Comparison of ENCODE assay signal across 15 mouse cellular contexts in the genomic region with DNA sequence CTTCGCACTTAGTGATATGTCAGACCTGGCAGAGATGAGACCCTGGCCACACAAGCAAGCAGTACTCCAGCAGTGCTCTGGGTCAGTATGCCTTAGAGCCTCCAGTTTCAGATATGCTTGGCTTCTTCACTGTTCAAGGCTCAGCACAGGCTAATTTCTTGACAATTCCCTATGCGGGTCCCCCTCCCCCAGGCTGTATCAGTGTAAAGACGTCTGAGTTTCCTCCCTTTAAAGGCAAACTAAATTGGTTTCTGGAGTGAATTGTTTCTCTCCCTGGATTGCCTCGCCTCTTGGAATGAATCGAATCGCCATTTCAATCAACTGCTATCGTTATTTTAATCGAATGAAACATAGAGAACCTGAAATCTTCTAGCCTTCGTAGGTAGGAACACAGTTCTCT. TPM values are rescaled to one million over a fixed set of nuclear protein-coding genes. Genes with fewer than 3 reads are reported as not detected.
DNase-seq lines count a peak whose midpoint lies in the region; ATAC-seq and TF ChIP-seq lines count a peak whose summit lies in the region.
"Had no signal": no experiment of that assay in that cellular context is flagged by ENCODE, and none has a peak within 500 bp of the region (broad histone marks: within the 10 kb centered on the region; RNA-seq: fewer than 3 reads in every experiment).

No protein-coding gene starts in this region.

- no peaks in the 10 kb centered on the region for H3K36me3 ChIP-seq in forebrain, embryonic 10.5 days (replicated peaks)
- no peaks in the 10 kb centered on the region for H3K36me3 ChIP-seq in hindbrain, embryonic 12.5 days
- no peaks in the 10 kb centered on the region for H3K36me3 ChIP-seq in midbrain, embryonic 14.5 days (ENCODE audit: control insufficient read depth, insufficient read depth, low read length)
- H3K36me3 ChIP-seq in liver, embryonic 12.5 days: no peaks in the 10 kb centered on the region
- H3K36me3 ChIP-seq: heart, embryonic 13.5 days; liver, embryonic 15.5 days had no signal

- peaks cover 40% of the 10 kb centered on the region for H3K27me3 ChIP-seq in forebrain, embryonic 10.5 days (ENCODE audit: poor library complexity, severe bottlenecking)
- peaks cover 9% of the 10 kb centered on the region; the same call in 1 of the 2 replicates for H3K27me3 ChIP-seq in hindbrain, embryonic 12.5 days
- no peaks in the 10 kb centered on the region for H3K27me3 ChIP-seq in midbrain, embryonic 14.5 days (ENCODE audit: control insufficient read depth, insufficient read depth, low read length)
- H3K27me3 ChIP-seq in liver, embryonic 12.5 days (replicated peaks): peaks cover 56% of the 10 kb centered on the region

- H3K4me3 ChIP-seq in cortical plate, adult 2 months (ENCODE audit: insufficient read depth, low read length): peak overlapping the region; percentile 90
- peak overlapping the region; percentile 12; the same call in 1 of the 2 replicates for H3K4me3 ChIP-seq in forebrain, embryonic 10.5 days
- H3K4me3 ChIP-seq in hindbrain, embryonic 12.5 days: no peak overlapping the region
- 0 out of 2 replicates have a peak overlapping the region, but pooled peaks have one; percentile 3 for H3K4me3 ChIP-seq in midbrain, embryonic 14.5 days (replicated peaks; ENCODE audit: low read depth, low read length)
- H3K4me3 ChIP-seq in gastrocnemius, adult 2 months: no peak overlapping the region
- H3K4me3 ChIP-seq in liver, embryonic 12.5 days: no peak overlapping the region
- H3K4me3 ChIP-seq: heart, embryonic 13.5 days; liver, embryonic 15.5 days had no signal

- WGBS in forebrain, embryonic 10.5 days: 54% methylated on average over 9 of the region's 9 CpGs
- WGBS in hindbrain, embryonic 12.5 days: 55% methylated on average over 9 of the region's 9 CpGs
- WGBS in midbrain, embryonic 14.5 days: 35% methylated on average over 9 of the region's 9 CpGs
- 56% methylated on average over 9 of the region's 9 CpGs for WGBS in liver, embryonic 12.5 days (ENCODE audit: insufficient replicate concordance)

- H3K9me3 ChIP-seq in forebrain, embryonic 10.5 days: no peaks in the 10 kb centered on the region
- no peaks in the 10 kb centered on the region for H3K9me3 ChIP-seq in hindbrain, embryonic 12.5 days (replicated peaks)
- H3K9me3 ChIP-seq in midbrain, embryonic 14.5 days (ENCODE audit: control insufficient read depth, low read length): no peaks in the 10 kb centered on the region
- H3K9me3 ChIP-seq in liver, embryonic 12.5 days (replicated peaks): no peaks in the 10 kb centered on the region
- H3K9me3 ChIP-seq: heart, embryonic 13.5 days; liver, embryonic 15.5 days had no signal

- TF ChIP-seq POLR2A in cortical plate, adult 2 months (IDR thresholded peaks at IDR 0.05; ENCODE audit: extremely low read depth, insufficient read depth, low read length): no peak

- peak overlapping the region; percentile 72 for H3K4me2 ChIP-seq in hindbrain, embryonic 12.5 days (replicated peaks)
- H3K4me2 ChIP-seq in midbrain, embryonic 14.5 days (ENCODE audit: low read length): peak overlapping the region; percentile 86
- H3K4me2 ChIP-seq in liver, embryonic 12.5 days: no peak overlapping the region
- H3K4me2 ChIP-seq: heart, embryonic 13.5 days; liver, embryonic 15.5 days had no signal

- DNase-seq in forebrain, embryonic 10.5 days (ENCODE audit: extremely low spot score, low spot score): no peak
- peak; percentile 61 for DNase-seq in midbrain, embryonic 14.5 days
- DNase-seq in urinary bladder, postnatal 4 days (ENCODE audit: low spot score in 2 of 2): no peak
- DNase-seq in gastrocnemius, adult 2 months: no peak
- no peak for DNase-seq in ovary, postnatal 10 days (ENCODE audit: low spot score)
- DNase-seq: cerebellum, adult 8-10 months; gastrocnemius, postnatal 25 days; thymus, postnatal 25 days had no signal

- intact Hi-C loops in gastrocnemius, adult 2 months (cut with DNase I): no loop called here

- ATAC-seq in hindbrain, embryonic 12.5 days (ENCODE audit: low FRiP score): peak; percentile 17; the same call in 1 of the 2 replicates
- no peak for ATAC-seq in midbrain, embryonic 14.5 days (ENCODE audit: low FRiP score, low TSS enrichment)
- no peak for ATAC-seq in liver, embryonic 12.5 days
- ATAC-seq: inflammation-experienced regulatory T-cells, adult 6 months had no signal

- no peak overlapping the region for H3K9ac ChIP-seq in hindbrain, embryonic 12.5 days
- no peak overlapping the region for H3K9ac ChIP-seq in midbrain, embryonic 14.5 days (replicated peaks; ENCODE audit: low read length)
- no peak overlapping the region for H3K9ac ChIP-seq in liver, embryonic 12.5 days
- H3K9ac ChIP-seq: liver, embryonic 15.5 days had no signal

- TF ChIP-seq CTCF in cortical plate, adult 2 months (IDR thresholded peaks at IDR 0.05; ENCODE audit: extremely low read depth, insufficient read depth, low read length): no peak
- no peak for TF ChIP-seq CTCF in gastrocnemius, adult 2 months (IDR thresholded peaks at IDR 0.05)

- H3K4me1 ChIP-seq in cortical plate, adult 2 months (ENCODE audit: control insufficient read depth, insufficient read depth, low read length): peaks cover 2% of the 10 kb centered on the region; the same call in 1 of the 2 replicates
- peaks cover 57% of the 10 kb centered on the region for H3K4me1 ChIP-seq in forebrain, embryonic 10.5 days
- peaks cover 48% of the 10 kb centered on the region for H3K4me1 ChIP-seq in hindbrain, embryonic 12.5 days
- peaks cover 46% of the 10 kb centered on the region for H3K4me1 ChIP-seq in midbrain, embryonic 14.5 days (ENCODE audit: control insufficient read depth, insufficient read depth, low read length)
- H3K4me1 ChIP-seq in liver, embryonic 12.5 days: 0 out of 2 replicates have a peak, but pooled peaks cover 6% of the 10 kb centered on the region
- H3K4me1 ChIP-seq: liver, embryonic 15.5 days had no signal

- H3K27ac ChIP-seq in cortical plate, adult 2 months (ENCODE audit: insufficient read depth, low read length): peak overlapping the region; percentile 90
- peak overlapping the region; percentile 74 for H3K27ac ChIP-seq in forebrain, embryonic 10.5 days
- H3K27ac ChIP-seq in hindbrain, embryonic 12.5 days: peak overlapping the region; percentile 84
- H3K27ac ChIP-seq in midbrain, embryonic 14.5 days (replicated peaks; ENCODE audit: low read depth, low read length): peak overlapping the region; percentile 71
- H3K27ac ChIP-seq in gastrocnemius, adult 2 months: no peak overlapping the region
- H3K27ac ChIP-seq in liver, embryonic 12.5 days: no peak overlapping the region
- H3K27ac ChIP-seq: heart, embryonic 13.5 days; liver, embryonic 15.5 days; macrophage had no signal

RNA-seq across cellular contexts. Expression of a gene that starts 4.5 kb away (rescaled TPM):
- polyA plus RNA-seq in cortical plate, adult 2 months (2012; rRNA removed): 765 and 784 TPM in 2 replicates
- polyA plus RNA-seq in forebrain, embryonic 10.5 days (2016; fragmentation: Nextera tagmentation; extraction: Ambion mirVana): 2.6 and 2.7 TPM in 2 replicates
- polyA plus RNA-seq in hindbrain, embryonic 12.5 days (2016; fragmentation: Nextera tagmentation; extraction: Ambion mirVana): 15.3 and 17.4 TPM in 2 replicates
- polyA plus RNA-seq in midbrain, embryonic 14.5 days (2014; fragmentation: Nextera tagmentation; extraction: Ambion mirVana): 22.3 and 24.0 TPM in 2 replicates
- under 1 TPM; 0.14 to 0.36 TPM for total RNA-seq in gastrocnemius, adult 2 months (2021)
- polyA plus RNA-seq in liver, embryonic 12.5 days (2016; fragmentation: Nextera tagmentation; extraction: Ambion mirVana): 0.44 and 0.47 TPM in 2 replicates

Comparison
In these comparisons a context has a peak if more than half of its experiments do, and no peak if none do; other contexts are left out.
1. H3K27ac ChIP-seq: peak in cortical plate, adult 2 months (single experiment), forebrain, embryonic 10.5 days (single experiment), hindbrain, embryonic 12.5 days (single experiment) and midbrain, embryonic 14.5 days (single experiment); none in gastrocnemius, adult 2 months (single experiment) and liver, embryonic 12.5 days (single experiment).
2. H3K4me3 ChIP-seq: peak in cortical plate, adult 2 months (single experiment), forebrain, embryonic 10.5 days (single experiment) and midbrain, embryonic 14.5 days (single experiment); none in hindbrain, embryonic 12.5 days (single experiment), gastrocnemius, adult 2 months (single experiment) and liver, embryonic 12.5 days (single experiment).
3. RNA of a gene that starts 4.5 kb away (polyA plus RNA-seq): 765 to 784 TPM in cortical plate, adult 2 months; 22.3 to 24.0 TPM in midbrain, embryonic 14.5 days, 15.3 to 17.4 TPM in hindbrain, embryonic 12.5 days, 2.6 to 2.7 TPM in forebrain, embryonic 10.5 days and 0.44 to 0.47 TPM in liver, embryonic 12.5 days; every median in the first group is over 10 times any median in the second.